Mouse (Mus musculus) cerebellum, adult 9-11 months (tissue): ENCODE data around the gene Fcgr1.
"Not testable (repeated sequence)": the region's sequence is repeated elsewhere in the genome, so short reads cannot be mapped to it uniquely, and the experiment has no call there.

ENCODE experiments used
- DNase-seq: peaks from one replicate; pipeline ENCODE4 v3.0.0; 2022

Gene Fcgr1

DNA sequence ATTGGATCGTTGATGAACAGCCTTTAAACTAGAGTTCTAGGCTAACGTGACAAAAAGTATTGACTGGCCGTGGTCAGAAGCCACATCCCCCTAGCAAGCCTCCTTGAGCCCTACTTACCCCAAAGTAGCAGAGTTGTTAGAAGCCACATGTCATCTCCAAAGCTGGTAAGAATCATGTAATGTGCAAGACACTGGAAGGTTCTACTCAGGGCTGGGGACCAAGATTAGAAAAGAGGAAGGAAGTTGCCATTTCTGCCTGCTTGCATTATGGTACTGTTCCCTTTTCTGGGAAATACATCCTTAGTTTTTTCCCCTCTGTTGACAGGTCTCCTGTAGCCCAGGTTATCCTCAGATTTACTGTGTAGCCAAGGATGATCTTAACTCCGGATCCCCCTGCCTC, at the start of gene Fcgr1:
Fcgr1 (minus strand) TSS at position 183 of the 400 bp plus-strand sequence.
- no peak for DNase-seq

DNA sequence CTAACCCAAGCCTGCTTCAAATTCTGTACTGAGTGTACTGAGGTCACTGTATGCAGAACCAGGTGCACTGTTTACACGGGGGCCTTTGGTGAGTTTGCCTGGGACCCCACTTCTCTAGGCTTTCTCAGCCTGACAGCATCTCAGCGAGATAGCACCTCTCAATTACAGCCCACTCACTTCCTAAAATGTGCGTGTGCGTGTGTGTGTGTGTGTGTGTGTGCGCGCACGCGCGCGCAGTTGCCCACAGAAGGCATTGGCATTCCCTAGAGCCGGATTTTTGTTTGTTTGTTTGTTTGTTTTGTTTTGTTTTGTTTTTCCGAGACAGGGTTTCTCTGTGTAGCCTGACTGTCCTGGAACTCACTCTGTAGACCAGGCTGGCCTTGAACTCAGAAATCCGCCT, 48.9 kb upstream of the Fcgr1 start:
- DNase-seq: not testable (repeated sequence)

DNA sequence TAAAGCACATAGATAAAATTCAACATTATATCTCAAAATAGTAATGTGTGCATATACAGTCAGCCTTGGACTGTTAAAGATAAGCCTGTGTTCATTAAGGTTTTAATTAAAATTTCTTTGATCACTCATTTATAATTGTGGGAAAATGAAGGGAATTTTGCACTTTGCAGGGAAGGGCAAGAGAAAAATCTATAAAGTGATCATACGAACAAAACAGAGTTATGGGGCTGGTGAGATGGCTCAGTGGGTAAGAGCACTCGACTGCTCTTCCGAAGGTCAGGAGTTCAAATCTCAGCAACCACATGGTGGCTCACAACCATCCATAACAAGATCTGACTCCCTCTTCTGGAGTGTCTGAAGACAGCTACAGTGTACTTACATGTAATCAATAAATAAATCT, 48.3 kb upstream of the Fcgr1 start:
- not testable (repeated sequence) for DNase-seq

DNA sequence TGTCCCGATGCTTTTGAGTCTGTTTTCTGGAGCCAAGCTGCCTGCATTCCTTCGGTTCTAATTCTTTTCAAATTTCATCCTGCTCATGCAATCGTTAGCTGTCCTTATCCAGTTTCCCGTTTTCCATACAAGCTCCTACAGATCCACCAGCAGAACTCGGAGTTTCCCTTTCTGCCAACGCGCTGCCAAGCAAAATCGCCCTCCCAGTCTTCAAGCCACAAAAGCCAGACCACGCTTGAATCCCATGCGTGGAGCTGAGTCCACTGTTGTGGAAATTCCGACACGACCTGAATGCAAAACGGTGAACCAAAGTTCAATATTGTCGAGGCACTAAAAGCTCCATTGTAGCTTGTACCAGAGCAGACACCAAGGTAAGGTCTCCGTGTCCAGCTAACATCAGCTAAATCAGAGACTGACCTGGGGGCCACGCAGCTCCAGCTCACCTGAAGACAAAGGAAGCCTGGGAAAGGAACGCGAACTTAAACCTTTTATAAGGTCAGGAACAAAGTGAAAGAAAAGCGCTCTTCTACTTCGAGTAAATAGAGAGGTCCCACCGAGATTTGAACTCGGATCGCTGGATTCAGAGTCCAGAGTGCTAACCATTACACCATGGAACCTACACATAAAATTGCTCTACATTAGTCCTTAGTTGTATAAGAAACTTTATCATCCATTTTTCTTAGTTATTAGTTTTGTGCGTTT, 47.0 kb upstream of the Fcgr1 start:
- no peak for DNase-seq

DNA sequence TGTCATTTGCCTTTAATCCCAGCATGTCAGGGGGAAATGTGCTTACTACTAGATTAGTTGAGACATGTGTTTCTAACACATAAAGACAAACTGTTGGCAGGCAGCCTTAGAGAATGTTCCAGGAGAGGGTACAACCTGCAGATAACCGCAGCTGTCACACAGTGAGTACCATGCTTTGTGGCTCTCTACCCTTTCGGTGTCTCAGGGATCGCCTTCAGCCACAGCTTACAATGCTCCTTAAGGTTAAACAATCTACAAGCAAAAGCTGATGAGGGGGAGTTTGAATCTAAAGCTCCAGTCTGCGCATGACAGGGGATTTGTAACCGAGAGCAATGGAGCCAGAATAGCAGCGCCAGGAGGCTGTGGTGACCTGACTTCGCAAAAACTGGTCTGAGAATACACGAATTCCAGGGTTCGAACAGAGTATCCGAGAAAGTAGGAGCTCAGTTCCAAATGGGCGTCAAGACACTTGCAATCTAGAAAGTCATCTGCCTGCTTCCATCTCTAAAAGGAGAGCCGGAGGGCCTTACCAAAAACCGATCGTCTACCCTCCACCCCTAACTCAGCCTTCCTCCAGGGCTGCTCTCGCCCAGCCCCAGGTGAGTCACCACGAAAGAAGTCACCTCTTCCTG, 45.2 kb upstream of the Fcgr1 start:
- no peak for DNase-seq

DNA sequence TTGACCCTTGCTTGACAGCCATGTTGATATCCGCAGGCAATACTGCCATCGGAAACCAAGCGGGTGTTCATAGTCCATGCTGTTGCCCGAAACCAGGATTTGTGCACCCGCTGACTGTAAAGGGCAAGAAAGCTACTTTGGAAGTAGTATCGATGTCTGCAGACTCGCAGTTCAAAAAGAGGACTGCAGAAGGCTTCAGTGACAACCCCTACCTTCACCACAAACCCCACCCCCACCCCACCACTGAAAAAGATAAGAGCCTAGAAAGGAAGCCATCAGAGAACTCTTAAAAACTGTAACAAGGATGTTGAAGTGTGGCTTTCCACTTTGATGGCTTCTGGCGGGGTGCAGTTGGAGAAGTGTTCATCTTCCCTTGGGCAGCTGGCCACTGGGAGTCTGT, 44.3 kb upstream of the Fcgr1 start:
- no peak for DNase-seq

DNA sequence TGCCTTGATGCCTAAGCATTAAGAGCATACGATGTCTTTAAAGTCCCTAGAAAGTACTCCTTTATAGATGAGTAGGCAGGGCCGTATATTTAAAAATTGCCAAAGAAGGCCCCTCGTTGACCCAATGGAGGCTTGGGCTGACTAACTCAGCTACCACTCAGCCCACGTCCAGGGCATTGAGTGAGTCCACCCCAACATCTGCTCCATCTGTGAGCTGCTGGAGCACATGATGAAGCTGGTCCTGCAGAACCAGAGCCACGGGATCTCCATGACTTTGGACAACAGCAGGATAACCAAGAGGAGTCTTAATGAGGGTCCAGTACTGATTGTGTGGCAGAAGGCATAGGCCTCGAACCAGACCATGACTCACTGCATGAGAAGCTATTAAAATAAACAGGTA, 43.5 kb upstream of the Fcgr1 start:
- DNase-seq: no peak

DNA sequence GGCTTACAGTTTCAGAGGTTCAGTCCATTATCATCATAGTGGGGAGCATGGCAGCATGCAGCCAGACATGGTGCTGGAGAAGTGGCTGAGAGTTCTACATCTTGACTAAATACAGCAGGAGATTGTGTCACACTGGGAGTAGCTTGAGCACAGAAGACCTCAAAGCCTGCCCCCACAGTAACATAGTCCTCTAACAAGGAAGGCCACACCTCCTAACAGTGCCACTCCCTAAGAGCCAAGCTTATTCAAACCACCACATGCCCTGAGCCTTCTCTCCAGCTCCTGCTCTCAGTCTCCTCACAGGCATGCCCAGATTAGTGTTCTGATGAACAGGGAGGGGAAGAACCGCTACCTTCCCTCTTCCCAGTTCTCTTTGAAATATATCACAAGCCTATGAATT, 42.9 kb upstream of the Fcgr1 start:
- DNase-seq: no peak

DNA sequence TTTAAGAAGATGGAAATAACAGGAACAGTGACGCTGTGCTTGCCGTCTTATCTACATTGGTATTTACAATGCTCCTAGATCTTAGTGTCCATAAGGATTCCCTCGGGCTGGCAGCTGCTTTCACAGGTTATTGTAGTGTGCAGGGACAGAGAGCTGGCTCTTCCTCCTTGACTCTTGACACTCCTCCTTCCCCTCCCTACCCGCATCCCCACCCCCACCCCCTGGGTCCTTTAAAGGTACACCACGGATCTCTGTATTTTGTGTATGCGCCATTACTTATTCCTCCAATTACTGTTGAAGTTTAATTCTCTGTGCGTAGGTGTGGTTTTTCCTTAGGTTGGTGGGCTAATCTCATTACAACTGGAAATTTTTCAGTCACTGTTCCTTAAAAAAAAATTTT, 41.8 kb upstream of the Fcgr1 start:
- DNase-seq: no peak

DNA sequence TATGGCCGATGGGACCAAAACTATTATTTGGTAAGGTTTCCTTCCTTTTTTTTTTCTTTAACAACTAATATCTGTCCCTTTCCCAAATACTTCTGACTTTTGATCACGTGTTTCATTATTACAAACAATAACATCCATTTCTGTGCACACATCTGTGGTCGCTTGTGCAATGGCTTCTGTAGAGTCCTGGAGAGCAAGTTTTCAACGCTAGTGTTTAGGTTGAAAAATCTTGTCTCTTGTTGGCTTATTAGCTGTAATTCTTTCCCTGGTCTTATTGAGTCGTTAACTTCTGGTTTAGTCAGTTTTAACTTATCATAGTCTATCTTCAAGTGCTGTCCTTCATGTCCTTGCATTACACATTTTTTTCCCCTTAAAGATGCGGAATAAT, 41.4 kb upstream of the Fcgr1 start:
- no peak for DNase-seq

DNA sequence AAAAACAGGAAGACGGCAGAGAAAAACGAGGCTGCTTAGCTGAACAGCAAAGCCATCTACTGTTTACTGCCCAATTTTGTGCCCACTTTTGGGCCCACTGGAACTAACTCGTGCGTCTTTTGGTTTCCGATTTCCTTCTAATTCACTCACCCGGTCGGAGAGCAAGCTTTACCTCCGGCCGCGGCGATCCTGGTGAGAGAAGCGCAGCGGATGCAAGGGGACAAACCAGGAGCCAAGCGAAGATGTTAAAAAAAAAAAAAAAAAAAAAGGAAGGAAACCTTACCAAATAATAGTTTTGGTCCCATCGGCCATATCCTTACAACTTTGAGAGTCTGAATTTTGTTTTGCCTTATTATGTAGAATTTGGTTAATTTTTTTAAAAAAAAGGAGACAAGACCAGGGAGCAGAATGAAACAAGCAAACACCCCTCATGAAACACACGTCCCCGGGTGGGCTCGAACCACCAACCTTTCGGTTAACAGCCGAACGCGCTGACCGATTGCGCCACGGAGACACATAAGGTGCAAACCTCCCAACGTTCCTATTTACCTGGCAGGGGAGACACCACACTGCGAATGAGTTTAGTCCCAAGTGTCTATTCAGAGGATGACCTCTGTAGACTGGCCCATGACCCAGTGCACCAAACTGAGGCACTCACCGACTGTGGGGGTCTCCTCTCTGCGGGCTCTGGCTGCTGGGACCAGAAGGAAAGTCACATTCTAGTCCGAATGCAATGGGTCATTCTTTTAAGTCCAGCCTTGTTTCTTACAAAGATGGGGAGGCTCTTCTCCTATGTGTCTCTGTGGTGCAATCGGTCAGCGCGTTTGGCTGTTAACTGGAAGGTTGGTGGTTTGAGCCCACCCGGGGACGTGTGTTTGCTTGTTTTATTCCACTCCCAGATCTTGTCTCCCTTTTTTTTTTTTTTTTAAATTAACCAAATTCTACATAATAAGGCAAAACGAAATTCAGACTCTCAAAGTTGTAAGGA, 40.7 kb upstream of the Fcgr1 start:
- DNase-seq: no peak

DNA sequence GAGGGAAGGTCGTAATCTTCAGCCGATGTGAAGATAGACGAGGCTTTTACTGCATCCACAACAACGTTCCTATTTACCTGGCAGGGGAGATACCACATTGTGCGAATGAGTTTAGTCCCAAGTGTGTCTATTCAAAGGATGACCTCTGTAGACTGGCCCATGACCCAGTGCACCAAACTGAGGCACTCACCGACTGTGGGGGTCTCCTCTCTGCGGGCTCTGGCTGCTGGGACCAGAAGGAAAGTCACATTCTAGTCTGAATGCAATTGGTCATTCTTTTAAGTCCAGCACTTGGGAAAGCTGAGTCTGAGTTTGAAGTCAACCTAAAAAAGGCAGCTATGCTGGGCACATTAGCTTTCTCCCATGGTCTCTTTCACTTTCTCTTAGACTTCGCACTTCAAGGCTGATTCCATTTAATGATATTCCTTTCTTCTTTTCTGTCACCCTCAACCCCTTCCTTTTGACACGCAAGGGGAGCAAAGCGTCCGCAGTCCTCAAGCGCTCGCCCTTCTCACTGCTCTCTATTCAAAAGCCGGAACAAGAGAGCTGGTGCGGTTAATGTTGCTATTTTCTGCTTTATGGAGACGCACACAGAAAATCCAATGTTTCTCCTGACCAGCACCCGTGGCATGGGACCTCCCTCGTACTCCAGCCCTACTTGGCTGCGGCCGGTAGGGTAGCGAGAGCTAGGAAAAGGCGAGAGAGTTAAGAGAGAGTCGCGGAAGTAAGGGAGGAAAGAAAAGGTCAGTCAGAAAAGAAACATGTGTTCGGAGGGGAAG, 39.8 kb upstream of the Fcgr1 start:
- DNase-seq: no peak

DNA sequence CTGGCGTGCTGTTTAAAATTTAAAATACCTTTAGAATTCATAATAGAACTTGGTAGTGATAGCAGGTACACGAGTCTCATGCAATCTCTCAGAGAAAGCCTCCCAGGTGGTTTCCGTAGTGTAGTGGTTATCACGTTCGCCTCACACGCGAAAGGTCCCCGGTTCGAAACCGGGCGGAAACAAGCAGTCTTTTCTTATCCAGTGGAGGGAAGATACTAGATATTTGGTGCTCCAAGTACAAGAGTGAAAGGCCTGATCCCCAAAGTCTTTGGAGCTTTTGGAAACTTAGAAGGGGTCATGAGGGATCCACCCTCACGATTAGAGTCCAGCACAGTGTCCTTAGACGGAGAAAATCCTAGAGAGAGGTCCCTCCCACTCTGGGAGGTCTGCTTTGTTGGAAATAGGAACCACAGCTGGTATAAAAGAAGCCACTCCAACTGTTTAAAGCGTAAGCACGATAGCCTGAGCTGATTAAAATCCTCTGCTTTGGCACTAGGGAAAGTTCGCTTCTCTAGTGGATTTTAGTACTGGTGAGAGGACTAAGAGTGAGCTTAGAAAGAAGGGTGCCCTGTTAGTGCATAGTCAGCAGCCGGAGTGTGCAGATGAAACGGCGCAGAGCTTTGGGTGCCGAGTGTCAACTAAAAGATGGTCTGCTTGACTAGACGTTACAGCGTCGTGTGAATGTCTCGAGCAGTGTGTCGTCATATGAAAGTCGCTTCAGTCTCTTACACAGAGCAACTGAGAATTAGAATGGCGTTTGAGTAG, 39.0 kb upstream of the Fcgr1 start:
- no peak for DNase-seq

DNA sequence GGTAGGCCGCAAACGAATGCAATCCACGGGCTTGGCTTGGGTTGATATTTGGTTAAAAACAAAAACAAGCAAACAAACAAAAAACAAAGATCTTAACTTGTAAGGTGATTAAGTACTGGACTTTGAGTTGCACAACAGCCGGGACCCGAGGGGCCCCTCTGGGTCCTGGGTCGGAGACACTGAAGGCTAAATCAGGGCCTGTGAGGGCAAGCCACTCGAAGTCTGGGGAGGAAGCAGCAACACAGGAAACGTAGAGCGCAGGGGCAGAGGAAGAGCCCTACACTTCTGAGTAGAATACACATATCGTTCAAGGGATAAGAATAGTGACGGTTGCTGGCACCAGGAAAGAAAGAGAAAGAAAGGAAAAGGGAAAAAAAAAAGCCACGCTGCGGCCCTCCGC, 38.2 kb upstream of the Fcgr1 start:
- DNase-seq: no peak

DNA sequence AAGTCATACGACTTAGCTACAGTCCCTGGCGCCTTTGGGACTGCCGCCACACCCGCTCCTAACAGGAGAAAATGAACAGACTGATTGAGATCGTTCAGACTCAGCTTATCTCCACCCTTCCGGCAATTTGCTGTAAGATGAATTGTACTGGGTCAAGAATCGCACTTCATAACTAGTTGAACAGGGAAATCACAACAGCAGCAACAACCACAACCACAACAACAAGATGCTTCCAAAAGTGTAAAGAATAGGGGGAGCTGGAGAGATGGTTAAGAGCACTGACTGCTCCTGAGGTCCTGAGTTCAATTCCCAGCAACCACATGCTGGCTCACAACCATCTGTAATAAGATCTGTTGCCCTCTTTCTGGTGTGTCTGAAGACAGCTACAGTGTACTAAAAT, 37.7 kb upstream of the Fcgr1 start:
- no peak for DNase-seq

DNA sequence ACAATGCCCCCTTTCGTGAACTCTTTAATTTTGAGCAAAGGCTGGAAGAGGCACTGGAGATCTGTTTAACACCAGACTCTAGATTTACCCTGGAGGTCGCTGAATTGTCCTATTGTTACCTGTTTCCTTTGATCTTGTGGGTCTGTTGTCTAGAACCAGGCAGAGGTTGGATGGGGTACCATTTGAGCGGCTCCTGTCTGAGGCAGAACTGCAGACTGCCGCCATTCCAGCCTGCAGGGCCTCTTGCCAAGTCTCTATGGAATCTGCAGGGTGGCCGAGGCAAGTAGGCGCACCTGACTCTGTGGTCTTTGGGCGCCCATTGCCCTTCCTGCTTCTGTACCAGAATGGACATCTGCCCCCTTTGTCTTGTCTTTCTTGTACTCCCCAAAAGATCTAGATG, 36.8 kb upstream of the Fcgr1 start:
- DNase-seq: no peak

DNA sequence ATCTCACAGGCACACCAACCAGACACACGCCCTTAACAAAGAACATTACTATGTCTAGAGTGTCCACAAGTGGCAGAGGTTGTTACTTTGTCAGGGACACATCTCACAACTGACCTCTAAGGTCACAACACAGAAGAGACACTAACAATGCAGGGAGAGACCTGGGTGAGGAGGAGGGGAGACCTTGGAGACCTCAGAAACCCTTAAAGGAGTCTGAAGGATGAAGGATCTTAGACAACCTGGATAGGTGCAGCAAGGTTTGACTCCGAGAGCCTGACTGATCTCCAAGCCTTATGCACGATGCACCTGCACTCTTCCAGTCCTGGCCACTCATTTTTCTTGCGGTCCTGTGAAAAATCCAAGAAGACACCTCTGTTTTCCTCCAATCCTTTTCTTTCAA, 36.4 kb upstream of the Fcgr1 start:
- DNase-seq: no peak

DNA sequence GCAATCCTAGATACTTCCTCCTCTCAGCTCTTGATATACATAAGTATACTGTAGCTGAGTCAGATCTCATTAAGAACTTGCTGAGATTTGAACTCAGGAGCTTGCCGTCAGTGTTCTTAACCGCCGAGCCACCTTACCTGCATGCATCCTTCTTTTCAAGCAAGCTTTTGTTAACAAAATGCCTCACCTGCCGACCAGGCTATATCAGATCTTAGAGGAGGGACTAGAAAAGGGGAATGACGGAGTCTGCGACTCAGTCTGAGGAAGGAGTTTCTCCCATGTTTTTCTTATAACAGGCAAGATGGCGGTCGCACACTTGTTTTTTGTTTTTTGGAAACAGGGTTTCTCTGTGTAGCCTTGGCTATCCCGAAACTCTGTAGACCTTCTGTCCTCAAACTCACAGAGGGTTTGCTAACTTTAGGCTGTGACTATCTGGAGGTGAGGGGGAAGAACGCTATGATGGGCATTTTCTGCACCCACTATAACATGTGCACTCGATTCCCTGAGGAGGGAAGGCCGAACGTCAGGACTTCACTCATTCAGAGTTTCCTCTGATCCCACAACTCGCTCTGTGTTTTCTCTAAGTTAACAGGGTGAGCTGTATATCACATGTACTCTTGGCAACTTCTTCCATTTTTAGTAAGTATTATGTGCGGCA, 35.1 kb upstream of the Fcgr1 start:
- no peak for DNase-seq

DNA sequence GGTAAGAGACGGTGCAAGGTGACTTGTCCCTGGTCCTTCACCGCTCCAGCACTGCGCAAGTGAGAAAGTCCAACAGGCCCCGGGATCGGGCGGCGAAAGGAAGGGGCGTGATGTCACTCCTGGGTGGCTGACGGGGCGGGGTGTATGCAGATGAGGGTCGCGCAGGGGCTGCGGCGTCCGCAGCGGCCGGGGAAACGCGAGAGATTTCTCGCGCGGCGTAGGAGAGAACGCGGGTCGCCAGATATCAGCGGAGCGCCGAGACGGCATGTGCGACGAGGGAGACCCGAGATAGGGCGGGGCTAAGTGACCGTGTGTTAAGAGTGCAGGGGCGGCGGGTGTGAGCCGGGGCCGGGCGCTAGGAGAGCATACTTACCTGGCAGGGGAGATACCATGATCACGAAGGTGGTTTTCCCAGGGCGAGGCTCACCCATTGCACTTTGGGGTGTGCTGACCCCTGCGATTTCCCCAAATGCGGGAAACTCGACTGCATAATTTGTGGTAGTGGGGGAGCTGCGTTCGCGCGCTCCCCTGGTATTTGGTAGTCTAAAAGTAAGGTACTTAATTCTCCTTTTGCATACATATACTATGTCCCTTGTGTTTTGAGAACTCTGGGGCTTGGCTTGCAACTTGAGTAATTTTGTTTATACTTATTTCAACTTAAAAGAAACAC, 34.4 kb upstream of the Fcgr1 start:
- DNase-seq: not testable (repeated sequence)

DNA sequence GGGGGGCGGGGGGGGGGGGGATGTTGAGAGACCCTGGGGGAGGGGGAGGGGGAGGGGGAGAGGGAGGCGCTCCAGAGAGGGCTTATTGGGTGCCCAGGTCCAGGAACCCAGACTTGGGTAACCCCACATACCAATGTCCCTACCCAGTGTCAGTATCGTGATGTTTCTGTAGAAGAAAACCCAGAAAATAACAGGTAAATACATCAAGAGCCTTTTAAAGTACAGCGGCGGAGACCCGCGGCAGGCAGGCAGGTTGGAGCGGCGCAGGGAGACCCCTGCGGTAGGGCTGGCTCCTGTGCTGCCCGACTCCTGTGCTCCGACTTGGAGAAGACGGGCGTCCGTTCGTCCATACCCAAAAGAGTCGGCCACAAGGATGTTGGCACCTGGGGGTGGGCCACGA, 33.9 kb upstream of the Fcgr1 start:
- DNase-seq: no peak

DNA sequence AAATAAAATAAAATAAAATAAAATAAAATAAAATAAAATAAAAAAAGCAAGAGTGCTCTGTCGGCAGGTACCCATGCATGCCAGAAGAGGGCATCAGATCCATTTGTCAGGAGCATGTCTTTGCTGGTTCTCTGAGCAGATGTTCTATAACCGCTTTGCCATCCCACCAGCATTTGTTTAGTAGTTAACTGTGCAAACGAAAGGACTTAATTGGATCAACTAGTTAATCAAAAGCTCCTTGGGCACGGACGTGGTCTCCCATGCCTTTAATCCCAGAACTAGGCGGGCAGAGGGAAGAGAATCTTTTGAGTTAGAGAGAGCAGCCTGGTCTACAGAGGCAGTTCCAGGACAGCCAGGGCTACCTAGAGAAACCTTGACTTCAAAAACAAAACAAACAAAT, 33.4 kb upstream of the Fcgr1 start:
- no peak for DNase-seq
